Mouse (Mus musculus) stomach, embryonic 14.5 days (tissue): ENCODE data around the gene 4930451I11Rik. TPM values are rescaled to one million over a fixed set of nuclear protein-coding genes. Genes with fewer than 3 reads are reported as not detected.
A peak's percentile ranks its signal among the peaks of the same experiment; 100 is the strongest.

ENCODE experiments used
- ATAC-seq: fragments of 200-750 bp; cut with Nextera tagmentation; 2 replicates; pipeline ENCODE4 v1.8.0; 2017; ENCODE audit warnings: low read depth, moderate TSS enrichment; ENCODE audit not compliant: insufficient number of reproducible peaks, insufficient read depth, low FRiP score
- H3K27ac ChIP-seq: fragments of 300-500 bp; sonication (generic); 2 replicates; pipeline ENCODE4 v1.5.1; 2014; ENCODE audit warnings: mild to moderate bottlenecking, low read length, moderate library complexity, mixed read lengths
- H3K27me3 ChIP-seq: fragments of 300-500 bp; sonication (generic); 2 replicates; pipeline ENCODE4 v1.6.1; 2014; ENCODE audit warnings: low read length, control low read depth, mixed read lengths; ENCODE audit not compliant: control insufficient read depth, insufficient read depth
- H3K36me3 ChIP-seq: fragments of 300-500 bp; sonication (generic); 2 replicates; pipeline ENCODE4 v1.6.1; 2014; ENCODE audit warnings: mild to moderate bottlenecking, control low read depth, low read length, moderate library complexity, mixed read lengths; ENCODE audit not compliant: control insufficient read depth, insufficient read depth
- H3K4me1 ChIP-seq: fragments of 300-500 bp; sonication (generic); 2 replicates; pipeline ENCODE4 v1.6.1; 2014; ENCODE audit warnings: low read length, control low read depth, mixed read lengths; ENCODE audit not compliant: control insufficient read depth, insufficient read depth
- H3K4me2 ChIP-seq: fragments of 300-500 bp; sonication (generic); replicated peaks from 2 replicates; pipeline ENCODE4 v1.6.1; 2014; ENCODE audit warnings: low read depth, low read length, control low read depth
- H3K4me3 ChIP-seq: fragments of 300-500 bp; sonication (generic); 2 replicates; pipeline ENCODE4 v1.5.1; 2014; ENCODE audit warnings: low read depth, low read length, control low read depth
- H3K9ac ChIP-seq: fragments of 300-500 bp; sonication (generic); replicated peaks from 2 replicates; pipeline ENCODE4 v1.6.1; 2014; ENCODE audit warnings: low read depth, mild to moderate bottlenecking, control low read depth, low read length, moderate library complexity, mixed read lengths
- H3K9me3 ChIP-seq: fragments of 300-500 bp; sonication (generic); 2 replicates; pipeline ENCODE4 v1.6.1; 2016; ENCODE audit warnings: low read depth, low read length, control low read depth; ENCODE audit not compliant: control insufficient read depth
- WGBS: fragments of 180-500 bp; shearing (Covaris S2); extraction: QIAGEN DNeasy Blood & Tissue Kit; methylation state at CpG from one replicate; pipeline ENCODE4 v1.1.7; 2014; 5-methylcytosine and 5-hydroxymethylcytosine counted together
- polyA plus RNA-seq: library from polyadenylated mRNA; unstranded; fragments of >200 nt; fragmentation: Nextera tagmentation; extraction: Ambion mirVana; gene quantifications from 2 replicates; pipeline ENCODE4 v1.2.1, GENCODE M21; 2014

The 4930451I11Rik gene
- polyA plus RNA-seq, 1 experiment from 2014 or later, result not detected

- Histone ChIP-seq H3K36me3 (peaks cover 17% of the 10 kb centered on the region), H3K27ac (no peak overlapping the region), H3K27me3 (peaks cover 12% of the 10 kb centered on the region), H3K9ac (no peak overlapping the region), H3K4me3 (peak overlapping the region; percentile 50), H3K4me2 (peak overlapping the region; percentile 99; the same call in 1 of the 2 replicates), H3K9me3 (no peaks in the 10 kb centered on the region), H3K4me1 (peaks cover 10% of the 10 kb centered on the region; the same call in 1 of the 2 replicates)
- no peak for ATAC-seq
- WGBS, result 21% methylated on average over 10 of the region's 10 CpGs
Observed at GRCm38 (mm10) chr7:126848794-126849193, 17.4 kb upstream of the 4930451I11Rik start.

DNA sequence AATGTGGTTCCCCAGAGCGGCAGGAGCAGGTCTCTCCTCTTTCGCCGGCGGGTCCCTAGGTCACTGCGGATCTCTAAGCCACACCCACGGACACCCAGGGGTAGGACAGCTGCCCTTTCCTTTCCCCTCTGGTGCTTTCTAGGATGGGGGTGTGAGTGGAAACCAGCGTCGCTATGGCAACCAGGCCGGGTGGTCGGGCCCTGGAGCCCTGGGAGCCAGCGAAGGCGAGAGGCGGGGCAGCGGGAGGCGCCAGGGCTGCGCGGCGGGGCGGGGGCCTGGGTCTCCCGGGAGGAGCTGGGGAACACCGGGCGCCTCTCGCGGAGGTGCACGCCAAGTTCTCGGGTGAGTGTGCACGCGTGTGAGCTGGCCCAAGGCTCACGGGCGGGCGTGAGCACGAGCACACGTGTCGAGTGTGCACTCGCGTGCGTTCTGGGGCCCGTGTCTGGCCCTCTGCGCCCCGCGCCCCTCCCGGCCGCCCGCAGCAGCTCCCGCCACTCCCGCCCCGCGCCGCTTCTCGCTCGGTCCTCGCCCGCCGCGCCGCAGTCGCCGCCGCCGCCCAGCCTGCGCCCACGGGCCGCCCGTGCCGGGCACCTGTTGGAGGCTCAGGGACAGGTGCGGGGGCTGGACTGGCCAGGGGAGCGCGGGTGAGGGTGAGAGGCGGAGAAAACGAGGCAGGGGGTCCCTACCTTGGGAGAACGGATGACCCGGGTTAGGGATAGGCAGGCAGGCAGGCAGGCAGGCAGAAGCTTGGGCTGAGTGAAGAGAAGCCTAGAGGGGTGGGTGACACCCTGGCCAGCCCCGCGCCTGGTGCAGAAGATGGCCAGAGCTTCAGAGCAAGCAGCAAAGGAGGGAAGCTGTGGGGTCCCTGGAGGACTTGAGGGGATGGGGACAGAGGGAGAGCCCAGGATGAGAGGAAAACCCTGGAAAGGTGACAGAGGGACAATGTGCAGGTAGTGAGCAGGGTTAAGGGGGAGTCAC is 16.3 kb upstream of the 4930451I11Rik start:
- Histone ChIP-seq H3K4me2 (peak overlapping the region; percentile 99), H3K27ac (no peak overlapping the region), H3K9me3 (no peaks in the 10 kb centered on the region), H3K27me3 (peaks cover 12% of the 10 kb centered on the region), H3K4me1 (peaks cover 10% of the 10 kb centered on the region; the same call in 1 of the 2 replicates), H3K4me3 (peak overlapping the region; percentile 50), H3K36me3 (peaks cover 6% of the 10 kb centered on the region), H3K9ac (peak overlapping the region; percentile 52)
- peak; percentile 15; the same call in 1 of the 2 replicates for ATAC-seq
- WGBS, result under 1% methylated on average over 74 of the region's 74 CpGs

DNA sequence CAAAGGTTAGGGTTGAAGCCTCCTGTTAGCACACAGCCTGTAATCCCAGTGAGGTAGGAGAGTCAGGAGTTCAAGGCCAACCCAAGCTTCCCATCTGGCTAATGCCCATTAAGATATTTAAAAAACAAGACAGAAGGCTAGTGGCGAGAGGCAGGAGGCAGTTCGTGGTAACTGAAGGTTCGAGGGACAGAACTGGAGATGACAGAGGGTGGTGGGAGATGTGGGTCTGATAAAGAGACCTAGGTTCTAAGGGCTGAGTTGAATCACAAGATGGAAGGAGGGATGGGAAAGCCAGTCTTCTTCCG is 15.6 kb upstream of the 4930451I11Rik start, which contains the start of gene Doc2a:
Doc2a (plus strand) TSS at position 301 of the 305 bp plus-strand sequence.
- Histone ChIP-seq H3K9ac (peak within 1 kb of the TSS; percentile 52), H3K9me3 (no peaks in the 10 kb centered on the region), H3K4me2 (peak within 1 kb of the TSS; percentile 99), H3K27me3 (peaks cover 12% of the 10 kb centered on the region), H3K36me3 (0 out of 2 replicates have a peak, but pooled peaks cover 3% of the 10 kb centered on the region), H3K4me1 (peaks cover 10% of the 10 kb centered on the region; the same call in 1 of the 2 replicates), H3K4me3 (peak within 1 kb of the TSS; percentile 50), H3K27ac (no peak within 1 kb of the TSS)
- ATAC-seq, result no peak
- WGBS, result 27% methylated on average over 4 of the region's 4 CpGs

DNA sequence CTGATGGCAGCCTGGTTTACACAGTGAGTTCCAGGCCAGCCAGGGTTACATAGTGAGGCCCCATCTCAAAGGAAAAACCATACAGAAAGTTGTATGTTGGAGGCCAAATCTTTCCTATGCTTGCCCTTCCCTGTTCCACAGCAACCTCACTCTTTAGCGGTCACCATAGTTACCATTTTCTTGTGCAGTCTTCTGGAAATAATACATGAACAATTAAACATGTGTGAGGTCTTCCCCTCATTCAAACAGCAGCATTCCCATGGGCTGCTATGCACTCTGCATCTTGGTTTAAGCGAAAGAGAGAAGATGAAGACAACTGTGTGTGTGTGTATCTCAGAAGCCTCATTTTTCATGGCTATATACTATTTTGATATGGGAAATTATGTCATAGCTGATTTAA is 14.1 kb upstream of the 4930451I11Rik start:
- no peak overlapping the region for H3K4me3 ChIP-seq
- no peak overlapping the region for H3K9ac ChIP-seq
- 90% methylated on average over 2 of the region's 2 CpGs for WGBS
- no peaks in the 10 kb centered on the region for H3K9me3 ChIP-seq
- no peak overlapping the region for H3K4me2 ChIP-seq
- H3K27ac ChIP-seq, result no peak overlapping the region
- ATAC-seq, result no peak
- H3K36me3 ChIP-seq, result no peaks in the 10 kb centered on the region
- H3K4me1 ChIP-seq, result peaks cover 10% of the 10 kb centered on the region; the same call in 1 of the 2 replicates
- H3K27me3 ChIP-seq, result peaks cover 12% of the 10 kb centered on the region

- H3K9ac ChIP-seq, result no peak overlapping the region
- WGBS, result 71% methylated on average over 9 of the region's 9 CpGs
- no peaks in the 10 kb centered on the region for H3K9me3 ChIP-seq
- H3K4me3 ChIP-seq, result no peak overlapping the region
- peaks cover 8% of the 10 kb centered on the region; the same call in 1 of the 2 replicates for H3K4me1 ChIP-seq
- no peak overlapping the region for H3K27ac ChIP-seq
- no peak for ATAC-seq
- no peak overlapping the region for H3K4me2 ChIP-seq
- H3K27me3 ChIP-seq, result peaks cover 2% of the 10 kb centered on the region; the same call in 1 of the 2 replicates
- H3K36me3 ChIP-seq, result no peaks in the 10 kb centered on the region
Observed at GRCm38 (mm10) chr7:126843276-126843675, 11.8 kb upstream of the 4930451I11Rik start.

GRCm38 (mm10) chr7:126833294-126833693 is 1.9 kb upstream of the 4930451I11Rik start:
- no peak for ATAC-seq
- Histone ChIP-seq H3K27me3 (no peaks in the 10 kb centered on the region), H3K4me3 (no peak overlapping the region), H3K9ac (no peak overlapping the region), H3K9me3 (no peaks in the 10 kb centered on the region), H3K4me1 (no peaks in the 10 kb centered on the region), H3K27ac (no peak overlapping the region), H3K4me2 (no peak overlapping the region), H3K36me3 (no peaks in the 10 kb centered on the region)
- WGBS, result 80% methylated on average over 1 of the region's 1 CpGs

- ATAC-seq, result peak; percentile 81; the same call in 1 of the 2 replicates
- Histone ChIP-seq H3K4me2 (peak overlapping the region; percentile 46), H3K36me3 (no peaks in the 10 kb centered on the region), H3K27ac (no peak overlapping the region), H3K4me3 (peak overlapping the region; percentile 25), H3K9me3 (no peaks in the 10 kb centered on the region), H3K9ac (no peak overlapping the region), H3K4me1 (no peaks in the 10 kb centered on the region), H3K27me3 (no peaks in the 10 kb centered on the region)
- WGBS, result under 1% methylated on average over 21 of the region's 21 CpGs
Observed at GRCm38 (mm10) chr7:126832036-126832598, 678 bp upstream of the 4930451I11Rik start.

- Histone ChIP-seq H3K27me3 (0 out of 2 replicates have a peak, but pooled peaks cover 9% of the 10 kb centered on the region), H3K4me2 (no peak overlapping the region), H3K27ac (no peak overlapping the region), H3K4me1 (no peaks in the 10 kb centered on the region), H3K9ac (no peak overlapping the region), H3K9me3 (no peaks in the 10 kb centered on the region), H3K36me3 (no peaks in the 10 kb centered on the region), H3K4me3 (no peak overlapping the region)
- WGBS, result 67% methylated on average over 5 of the region's 5 CpGs
- no peak for ATAC-seq
Observed at GRCm38 (mm10) chr7:126825952-126826351, 5.5 kb downstream of the 4930451I11Rik start.
